Mouse (Mus musculus): Measurements from ENCODE around the gene Pnpla2. TPM values are rescaled to one million over a fixed set of nuclear protein-coding genes. Genes with fewer than 3 reads are reported as not detected.
A peak's percentile ranks its signal among the peaks of the same experiment; 100 is the strongest.

Gene Pnpla2
- polyA plus RNA-seq, 1 experiment from 2014 or later, result 57.5 TPM

- Histone ChIP-seq H3K9me3 (replicated peaks) (no peaks in the 10 kb centered on the region), H3K27me3 (no peaks in the 10 kb centered on the region), H3K4me1 (replicated peaks) (peaks cover 63% of the 10 kb centered on the region), H3K9ac (no peak overlapping the region), H3K4me3 (peak overlapping the region; percentile 66), H3K36me3 (no peaks in the 10 kb centered on the region), H3K4me2 (peak overlapping the region; percentile 100), H3K27ac (no peak overlapping the region)
- 12% methylated on average over 10 of the region's 10 CpGs for WGBS
- ATAC-seq (replicated peaks; ENCODE audit: insufficient number of reproducible peaks, insufficient read depth, low FRiP score, low read depth), result 0 out of 2 replicates have a peak, but pooled peaks have one; percentile 15
Measured at GRCm38 (mm10) chr7:141480842-141481497, 26.0 kb downstream of the Pnpla2 start.

- Histone ChIP-seq H3K9me3 (replicated peaks) (no peaks in the 10 kb centered on the region), H3K9ac (peak overlapping the region; percentile 60), H3K4me2 (peak overlapping the region; percentile 100), H3K27ac (no peak overlapping the region), H3K27me3 (no peaks in the 10 kb centered on the region), H3K4me1 (replicated peaks) (peaks cover 56% of the 10 kb centered on the region), H3K4me3 (peak overlapping the region; percentile 66), H3K36me3 (no peaks in the 10 kb centered on the region)
- 1% methylated on average over 81 of the region's 81 CpGs for WGBS
- ATAC-seq (replicated peaks; ENCODE audit: insufficient number of reproducible peaks, insufficient read depth, low FRiP score, low read depth), result no peak
Measured at GRCm38 (mm10) chr7:141481498-141482401, 26.8 kb downstream of the Pnpla2 start.

- H3K9ac ChIP-seq, result peak overlapping the region; percentile 60; the same call in 1 of the 2 replicates
- no peaks in the 10 kb centered on the region for H3K27me3 ChIP-seq
- no peaks in the 10 kb centered on the region for H3K9me3 ChIP-seq (replicated peaks)
- H3K4me1 ChIP-seq (replicated peaks), result peaks cover 47% of the 10 kb centered on the region
- H3K36me3 ChIP-seq, result no peaks in the 10 kb centered on the region
- 16% methylated on average over 11 of the region's 11 CpGs for WGBS
- peak overlapping the region; percentile 100 for H3K4me2 ChIP-seq
- peak overlapping the region; percentile 66 for H3K4me3 ChIP-seq
- no peak overlapping the region for H3K27ac ChIP-seq
- ATAC-seq (replicated peaks; ENCODE audit: insufficient number of reproducible peaks, insufficient read depth, low FRiP score, low read depth), result no peak
Measured at GRCm38 (mm10) chr7:141482531-141483024, 27.6 kb downstream of the Pnpla2 start.

- Histone ChIP-seq H3K27ac (no peak overlapping the region), H3K4me2 (no peak overlapping the region), H3K4me1 (replicated peaks) (peaks cover 41% of the 10 kb centered on the region), H3K36me3 (no peaks in the 10 kb centered on the region), H3K27me3 (no peaks in the 10 kb centered on the region), H3K9ac (no peak overlapping the region), H3K9me3 (replicated peaks) (no peaks in the 10 kb centered on the region), H3K4me3 (no peak overlapping the region)
- ATAC-seq (replicated peaks; ENCODE audit: insufficient number of reproducible peaks, insufficient read depth, low FRiP score, low read depth), result no peak
- WGBS, result 72% methylated on average over 6 of the region's 6 CpGs
Measured at GRCm38 (mm10) chr7:141483114-141483653, 28.2 kb downstream of the Pnpla2 start.

GRCm38 (mm10) chr7:141484186-141485120 lies 29.5 kb downstream of the Pnpla2 start:
- H3K4me1 ChIP-seq (replicated peaks), result peaks cover 37% of the 10 kb centered on the region

GRCm38 (mm10) chr7:141485186-141485585 lies 30.2 kb downstream of the Pnpla2 start:
- no peaks in the 10 kb centered on the region for H3K9me3 ChIP-seq (replicated peaks)
- no peak for ATAC-seq (replicated peaks; ENCODE audit: insufficient number of reproducible peaks, insufficient read depth, low FRiP score, low read depth)
- 77% methylated on average over 2 of the region's 2 CpGs for WGBS

More at GRCm38 (mm10) chr7:141484186-141485120, 29.5 kb downstream of the Pnpla2 start:
- Histone ChIP-seq H3K27ac (no peak overlapping the region), H3K4me2 (no peak overlapping the region), H3K9me3 (replicated peaks) (no peaks in the 10 kb centered on the region), H3K9ac (no peak overlapping the region), H3K36me3 (no peaks in the 10 kb centered on the region), H3K4me3 (no peak overlapping the region), H3K27me3 (no peaks in the 10 kb centered on the region)
- no peak for ATAC-seq (replicated peaks; ENCODE audit: insufficient number of reproducible peaks, insufficient read depth, low FRiP score, low read depth)
- WGBS, result 54% methylated on average over 5 of the region's 5 CpGs

GRCm38 (mm10) chr7:141485606-141486005 lies 30.6 kb downstream of the Pnpla2 start:
- no peaks in the 10 kb centered on the region for H3K9me3 ChIP-seq (replicated peaks)
- ATAC-seq (replicated peaks; ENCODE audit: insufficient number of reproducible peaks, insufficient read depth, low FRiP score, low read depth), result no peak
- no peaks in the 10 kb centered on the region for H3K27me3 ChIP-seq
- 71% methylated on average over 2 of the region's 2 CpGs for WGBS
- H3K4me3 ChIP-seq, result no peak overlapping the region
- no peak overlapping the region for H3K9ac ChIP-seq
- no peak overlapping the region for H3K27ac ChIP-seq
- H3K36me3 ChIP-seq, result no peaks in the 10 kb centered on the region
- peaks cover 32% of the 10 kb centered on the region for H3K4me1 ChIP-seq (replicated peaks)
- H3K4me2 ChIP-seq, result no peak overlapping the region

More at GRCm38 (mm10) chr7:141485186-141485585, 30.2 kb downstream of the Pnpla2 start:
- H3K27ac ChIP-seq, result no peak overlapping the region
- no peak overlapping the region for H3K4me2 ChIP-seq
- H3K36me3 ChIP-seq, result no peaks in the 10 kb centered on the region
- H3K27me3 ChIP-seq, result no peaks in the 10 kb centered on the region
- peaks cover 36% of the 10 kb centered on the region for H3K4me1 ChIP-seq (replicated peaks)
- no peak overlapping the region for H3K9ac ChIP-seq
- H3K4me3 ChIP-seq, result no peak overlapping the region

GRCm38 (mm10) chr7:141486239-141486638 lies 31.2 kb downstream of the Pnpla2 start:
- H3K9me3 ChIP-seq (replicated peaks), result no peaks in the 10 kb centered on the region
- no peaks in the 10 kb centered on the region for H3K27me3 ChIP-seq
- H3K4me3 ChIP-seq, result no peak overlapping the region
- ATAC-seq (replicated peaks; ENCODE audit: insufficient number of reproducible peaks, insufficient read depth, low FRiP score, low read depth), result no peak
- peaks cover 27% of the 10 kb centered on the region for H3K4me1 ChIP-seq (replicated peaks)
- no peak overlapping the region for H3K9ac ChIP-seq
- WGBS, result 85% methylated on average over 1 of the region's 1 CpGs
- H3K27ac ChIP-seq, result no peak overlapping the region
- H3K36me3 ChIP-seq, result no peaks in the 10 kb centered on the region; the same call in 1 of the 2 replicates
- H3K4me2 ChIP-seq, result no peak overlapping the region

GRCm38 (mm10) chr7:141487141-141487540 lies 32.1 kb downstream of the Pnpla2 start:
- peaks cover 18% of the 10 kb centered on the region for H3K4me1 ChIP-seq (replicated peaks)
- ATAC-seq (replicated peaks; ENCODE audit: insufficient number of reproducible peaks, insufficient read depth, low FRiP score, low read depth), result no peak
- H3K4me2 ChIP-seq, result no peak overlapping the region
- no peak overlapping the region for H3K9ac ChIP-seq
- H3K27me3 ChIP-seq, result no peaks in the 10 kb centered on the region
- no peaks in the 10 kb centered on the region for H3K9me3 ChIP-seq (replicated peaks)
- no peaks in the 10 kb centered on the region; the same call in 1 of the 2 replicates for H3K36me3 ChIP-seq
- 62% methylated on average over 7 of the region's 7 CpGs for WGBS
- H3K27ac ChIP-seq, result no peak overlapping the region
- no peak overlapping the region for H3K4me3 ChIP-seq

GRCm38 (mm10) chr7:141491151-141491550 lies 36.2 kb downstream of the Pnpla2 start:
- Histone ChIP-seq H3K4me3 (no peak overlapping the region), H3K27ac (no peak overlapping the region), H3K4me2 (no peak overlapping the region), H3K27me3 (no peaks in the 10 kb centered on the region), H3K9me3 (replicated peaks) (no peaks in the 10 kb centered on the region), H3K9ac (no peak overlapping the region), H3K36me3 (peaks cover 8% of the 10 kb centered on the region), H3K4me1 (replicated peaks) (no peaks in the 10 kb centered on the region)
- WGBS, result 62% methylated on average over 2 of the region's 2 CpGs
- ATAC-seq (replicated peaks; ENCODE audit: insufficient number of reproducible peaks, insufficient read depth, low FRiP score, low read depth), result no peak
